Mouse (Mus musculus) cerebellum, adult 2 months (tissue): ENCODE data around the gene Ttll6. TPM values are rescaled to one million over a fixed set of nuclear protein-coding genes. Genes with fewer than 3 reads are reported as not detected.
A peak's percentile ranks its signal among the peaks of the same experiment; 100 is the strongest.

Experiments used
- DNase-seq, 2 experiments: peaks; one replicate each; pipeline ENCODE4 v3.0.0; 2021
- H3K27ac ChIP-seq: fragments of 200-500 bp; 2 replicates; pipeline ENCODE4 v1.5.1; 2012; ENCODE audit warnings: low read length, control low read depth, inconsistent platforms; ENCODE audit not compliant: insufficient read depth
- H3K27me3 ChIP-seq: fragments of 200-500 bp; 2 replicates; pipeline ENCODE4 v1.6.1; 2012; ENCODE audit warnings: inconsistent platforms, mild to moderate bottlenecking, low read length, moderate library complexity; ENCODE audit not compliant: control insufficient read depth, insufficient read depth
- H3K4me1 ChIP-seq: fragments of 200-500 bp; 2 replicates; pipeline ENCODE4 v1.6.1; 2011; ENCODE audit warnings: low read length; ENCODE audit not compliant: control insufficient read depth, insufficient read depth
- H3K4me3 ChIP-seq: fragments of 200-500 bp; replicated peaks from 2 replicates; pipeline ENCODE3; 2011; ENCODE audit warnings: mild to moderate bottlenecking, low read depth, low read length, control low read depth; ENCODE audit not compliant: insufficient read depth
- CTCF ChIP-seq: fragments of 200-500 bp; IDR thresholded peaks from 2 replicates; pipeline ENCODE4 v1.5.1; 2011; ENCODE audit warnings: low read depth, mild to moderate bottlenecking, control low read depth, low read length, moderate library complexity, borderline replicate concordance; ENCODE audit not compliant: insufficient read depth
- POLR2A ChIP-seq: fragments of 200-500 bp; IDR thresholded peaks from 2 replicates; pipeline ENCODE4 v1.6.1; 2011; ENCODE audit warnings: low read length, control low read depth, borderline replicate concordance; ENCODE audit not compliant: insufficient read depth
- WGBS: fragments of 180-500 bp; shearing (Covaris S2); methylation state at CpG from one replicate; pipeline ENCODE4 v1.1.7; 2018; 5-methylcytosine and 5-hydroxymethylcytosine counted together
- polyA plus RNA-seq: library from polyadenylated mRNA; depleted of rRNA; stranded (reverse); fragments of >200 nt; gene quantifications from 2 replicates; pipeline ENCODE4 v1.2.3, GENCODE M21; 2012

Gene Ttll6
- polyA plus RNA-seq, 1 experiment: 0.39 TPM

- no peak overlapping the region for H3K27ac ChIP-seq
- H3K27me3 ChIP-seq: peaks cover 32% of the 10 kb centered on the region; the same call in 1 of the 2 replicates
- 4% methylated on average over 22 of the region's 22 CpGs for WGBS
- DNase-seq: no peak
- H3K4me3 ChIP-seq: no peak overlapping the region
- no peaks in the 10 kb centered on the region for H3K4me1 ChIP-seq
- TF ChIP-seq CTCF (no peak), POLR2A (no peak)
Measured at GRCm38 (mm10) chr11:96199181-96200086, 65.8 kb downstream of the Ttll6 start.

DNA sequence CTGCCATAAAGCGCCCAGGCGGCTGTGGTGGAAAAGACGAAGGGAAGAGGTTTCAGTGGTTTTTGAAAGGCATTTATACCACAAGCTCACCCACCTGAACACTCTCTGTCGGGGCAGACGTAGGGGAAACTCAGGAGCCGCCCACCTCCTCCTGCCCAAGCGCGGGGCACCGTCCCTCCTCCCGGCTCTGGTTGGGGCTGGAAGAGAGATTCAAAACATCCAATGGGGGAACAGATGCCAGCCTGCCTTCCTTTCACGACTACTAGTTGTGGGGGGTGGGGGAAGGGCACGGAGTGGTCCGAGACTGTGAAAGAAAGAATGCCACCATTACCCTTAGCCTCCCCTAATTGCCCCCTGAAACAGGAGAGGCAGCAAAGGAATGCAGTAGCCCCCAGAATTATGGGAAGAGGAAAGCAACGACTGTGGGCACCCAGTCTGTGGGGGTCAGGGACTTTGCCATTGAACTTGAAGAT, 66.6 kb downstream of the Ttll6 start:
- no peak overlapping the region for H3K27ac ChIP-seq
- WGBS: 1% methylated on average over 14 of the region's 14 CpGs
- TF ChIP-seq POLR2A: no peak
- TF ChIP-seq CTCF: no peak
- H3K4me1 ChIP-seq: no peaks in the 10 kb centered on the region
- DNase-seq: no peak
- H3K4me3 ChIP-seq: no peak overlapping the region
- H3K27me3 ChIP-seq: peaks cover 32% of the 10 kb centered on the region; the same call in 1 of the 2 replicates

DNA sequence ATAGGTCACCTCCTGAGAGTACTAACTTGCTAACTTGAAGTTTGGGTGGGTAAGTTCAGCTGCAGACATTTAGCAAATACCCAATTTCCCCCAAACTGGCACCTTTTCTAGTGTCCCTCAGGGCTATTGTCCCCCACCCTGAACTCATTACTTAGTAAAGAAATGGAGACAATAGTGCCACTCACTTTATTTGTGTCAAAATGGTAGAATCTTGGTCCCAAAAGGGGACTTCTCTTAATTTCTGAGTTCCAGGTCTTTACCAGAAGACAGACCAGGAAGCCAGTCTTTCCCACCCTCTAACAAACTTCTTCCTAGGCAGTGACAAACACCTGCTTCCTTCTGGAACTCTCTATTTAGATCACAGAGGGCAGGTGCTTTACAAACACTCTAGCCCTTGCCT, 68.2 kb downstream of the Ttll6 start:
- peaks cover 29% of the 10 kb centered on the region; the same call in 1 of the 2 replicates for H3K27me3 ChIP-seq
- TF ChIP-seq CTCF: no peak
- no peak for TF ChIP-seq POLR2A

GRCm38 (mm10) chr11:96202401-96203081, 69.0 kb downstream of the Ttll6 start:
- peaks cover 28% of the 10 kb centered on the region; the same call in 1 of the 2 replicates for H3K27me3 ChIP-seq
- 2% methylated on average over 14 of the region's 14 CpGs for WGBS
- no peaks in the 10 kb centered on the region for H3K4me1 ChIP-seq

More for the DNA sequence above, 68.2 kb downstream of the Ttll6 start:
- no peak for DNase-seq
- H3K27ac ChIP-seq: no peak overlapping the region
- H3K4me1 ChIP-seq: no peaks in the 10 kb centered on the region
- no peak overlapping the region for H3K4me3 ChIP-seq

GRCm38 (mm10) chr11:96203182-96203788, 69.7 kb downstream of the Ttll6 start:
- TF ChIP-seq POLR2A (no peak), CTCF (no peak)
- peak in 1 of 2 experiments; percentile 11 for DNase-seq
- Histone ChIP-seq H3K27ac (no peak overlapping the region), H3K4me3 (no peak overlapping the region), H3K4me1 (no peaks in the 10 kb centered on the region), H3K27me3 (peaks cover 28% of the 10 kb centered on the region; the same call in 1 of the 2 replicates)
- WGBS: 2% methylated on average over 37 of the region's 37 CpGs

More at GRCm38 (mm10) chr11:96202401-96203081, 69.0 kb downstream of the Ttll6 start:
- no peak for DNase-seq
- TF ChIP-seq CTCF (no peak), POLR2A (no peak)
- Histone ChIP-seq H3K27ac (no peak overlapping the region), H3K4me3 (no peak overlapping the region)

DNA sequence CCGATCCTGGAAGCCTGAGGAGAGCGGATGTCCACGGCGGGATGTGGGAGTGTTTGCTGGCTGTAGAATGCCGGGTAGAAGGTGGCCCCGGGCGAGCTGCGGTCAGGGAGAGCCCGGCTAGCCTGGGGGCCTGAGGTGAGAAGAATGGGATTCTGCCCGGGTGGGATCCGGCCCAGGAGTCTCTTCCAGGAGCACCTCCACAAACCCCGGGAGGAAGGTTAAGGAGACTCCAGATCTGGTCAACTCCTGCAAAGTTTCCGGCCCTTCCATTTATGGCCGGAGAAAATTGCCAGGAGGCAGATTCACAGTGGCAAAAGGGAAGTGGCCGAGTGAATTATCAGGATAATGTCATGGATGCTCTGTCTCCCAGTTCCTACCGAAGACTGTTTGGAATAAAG, 70.2 kb downstream of the Ttll6 start:
- 3% methylated on average over 16 of the region's 16 CpGs for WGBS
- TF ChIP-seq POLR2A (no peak), CTCF (no peak)
- no peaks in the 10 kb centered on the region for H3K4me1 ChIP-seq
- H3K4me3 ChIP-seq: no peak overlapping the region
- no peak for DNase-seq
- H3K27ac ChIP-seq: no peak overlapping the region
- H3K27me3 ChIP-seq: peaks cover 28% of the 10 kb centered on the region; the same call in 1 of the 2 replicates

DNA sequence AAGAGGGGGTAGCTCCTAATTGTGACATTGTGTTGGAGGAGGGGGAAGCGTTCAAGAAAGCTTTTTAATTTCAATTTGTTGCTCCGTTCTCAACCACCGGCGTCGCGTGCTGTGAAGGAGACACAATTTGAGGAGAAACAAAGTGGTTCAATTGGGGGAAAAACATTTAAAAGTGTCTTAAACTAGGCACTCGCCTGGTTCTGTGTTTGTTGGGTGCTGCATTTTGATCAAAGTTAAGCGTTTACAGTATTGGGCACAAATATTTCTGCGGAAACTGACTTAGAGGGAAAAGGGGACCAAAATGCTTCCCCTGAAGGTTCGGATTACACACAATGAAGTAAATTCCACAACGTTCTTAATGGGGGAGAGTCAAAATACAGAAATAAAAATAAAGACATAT, 70.8 kb downstream of the Ttll6 start:
- Histone ChIP-seq H3K4me3 (no peak overlapping the region), H3K27ac (no peak overlapping the region), H3K4me1 (no peaks in the 10 kb centered on the region), H3K27me3 (peaks cover 30% of the 10 kb centered on the region; the same call in 1 of the 2 replicates)
- no peak for TF ChIP-seq CTCF
- no peak for TF ChIP-seq POLR2A
- WGBS: 5% methylated on average over 11 of the region's 11 CpGs
- DNase-seq: no peak
